Mouse (Mus musculus): ENCODE measurements at regions not wholly inside any gene's neighbourhood (a gene's known extent, or its start where the extent isn't known, plus 50 kb on each side); places are given as distances from the start of the nearest gene placed in this dataset.

DNA sequence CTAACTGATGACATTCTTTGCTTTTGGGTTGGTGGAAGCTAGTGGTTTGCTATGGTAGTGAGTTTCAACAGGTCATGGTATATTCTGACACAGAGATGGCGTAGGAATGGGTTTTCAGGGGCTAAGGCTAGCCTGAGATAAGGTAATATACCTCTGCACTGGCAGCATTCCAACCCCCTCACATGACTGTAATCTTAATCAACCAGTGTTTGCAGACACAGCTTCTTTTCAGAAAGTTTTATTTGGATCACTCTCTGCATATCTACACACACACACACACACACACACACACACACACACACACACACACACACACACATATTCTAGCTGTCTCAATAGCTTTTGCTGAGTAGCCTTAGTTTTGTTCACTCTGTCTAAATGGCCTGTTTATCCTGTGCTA, 119.4 kb downstream of the Fam173b start:
- no peak overlapping the region for H3K27ac ChIP-seq (ENCODE audit: low read length)
- no peak for DNase-seq (ENCODE audit: low spot score)
- no peaks in the 10 kb centered on the region for H3K9me3 ChIP-seq (ENCODE audit: low read length)
- no peaks in the 10 kb centered on the region for H3K4me1 ChIP-seq (ENCODE audit: insufficient read depth, low read depth, low read length)
- 47% methylated on average over 1 of the region's 1 CpGs for WGBS
- no peaks in the 10 kb centered on the region for H3K36me3 ChIP-seq (ENCODE audit: insufficient read depth, low read length)
- no peak overlapping the region for H3K9ac ChIP-seq (replicated peaks; ENCODE audit: low read depth)
- no peak overlapping the region for H3K4me3 ChIP-seq (ENCODE audit: low read depth, low read length)
- H3K4me2 ChIP-seq (replicated peaks; ENCODE audit: low read depth, low read length): no peak overlapping the region
- no peak for TF ChIP-seq EP300 (IDR thresholded peaks at IDR 0.05)
- TF ChIP-seq CTCF (IDR thresholded peaks at IDR 0.05): no peak
- no peaks in the 10 kb centered on the region for H3K27me3 ChIP-seq (replicated peaks; ENCODE audit: insufficient read depth, low read length)
- ATAC-seq: no peak

DNA sequence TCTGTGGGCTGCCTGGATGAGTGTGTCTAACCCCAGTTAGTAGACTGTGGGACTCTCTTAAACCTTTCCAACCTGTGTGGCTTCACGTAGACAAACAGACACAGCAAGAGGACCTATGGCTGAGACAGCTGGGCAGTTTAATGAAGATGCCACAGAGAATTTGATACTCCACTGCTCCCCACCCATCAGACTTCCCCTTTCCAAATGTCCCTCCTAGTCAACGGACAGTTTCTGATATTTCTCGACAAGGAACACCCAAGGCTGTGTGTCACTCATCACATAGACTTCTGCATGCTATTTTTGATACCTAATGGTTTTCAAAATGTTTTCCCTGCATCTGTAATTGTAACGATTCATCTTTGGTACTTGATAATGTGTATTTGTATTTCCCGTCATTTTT, 120.8 kb downstream of the Fam173b start:
- WGBS: 85% methylated on average over 5 of the region's 5 CpGs
- ATAC-seq: no peak
- Histone ChIP-seq H3K27me3 (replicated peaks; ENCODE audit: insufficient read depth, low read length) (no peaks in the 10 kb centered on the region), H3K9ac (replicated peaks; ENCODE audit: low read depth) (no peak overlapping the region), H3K4me1 (ENCODE audit: insufficient read depth, low read depth, low read length) (no peaks in the 10 kb centered on the region), H3K27ac (ENCODE audit: low read length) (no peak overlapping the region), H3K36me3 (ENCODE audit: insufficient read depth, low read length) (no peaks in the 10 kb centered on the region), H3K9me3 (ENCODE audit: low read length) (no peaks in the 10 kb centered on the region), H3K4me3 (ENCODE audit: low read depth, low read length) (no peak overlapping the region), H3K4me2 (replicated peaks; ENCODE audit: low read depth, low read length) (no peak overlapping the region)
- DNase-seq (ENCODE audit: low spot score): no peak
- no peak for TF ChIP-seq EP300 (IDR thresholded peaks at IDR 0.05)
- no peak for TF ChIP-seq CTCF (IDR thresholded peaks at IDR 0.05)

DNA sequence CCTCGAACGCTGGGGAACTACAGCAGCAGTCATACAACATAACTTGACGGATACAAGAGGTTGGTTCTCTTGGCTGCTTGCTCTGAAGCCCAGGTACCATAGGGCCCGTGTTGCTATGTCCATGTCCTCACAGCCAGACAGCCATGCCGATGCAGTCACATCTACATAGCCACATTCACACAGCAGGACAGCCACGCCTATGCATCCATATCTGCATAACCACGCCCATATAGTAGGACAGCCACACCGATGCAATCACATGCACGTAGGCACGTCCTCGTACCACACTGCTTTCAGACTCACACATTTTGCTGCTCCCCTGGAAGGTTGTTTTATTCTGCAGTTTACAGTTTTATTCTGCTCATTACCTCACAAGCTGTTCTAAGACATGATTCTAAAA, 122.6 kb downstream of the Fam173b start:
- no peaks in the 10 kb centered on the region for H3K27me3 ChIP-seq (replicated peaks; ENCODE audit: insufficient read depth, low read length)
- no peaks in the 10 kb centered on the region for H3K9me3 ChIP-seq (ENCODE audit: low read length)
- no peaks in the 10 kb centered on the region for H3K4me1 ChIP-seq (ENCODE audit: insufficient read depth, low read depth, low read length)
- no peaks in the 10 kb centered on the region for H3K36me3 ChIP-seq (ENCODE audit: insufficient read depth, low read length)
- H3K27ac ChIP-seq (ENCODE audit: low read length): no peak overlapping the region
- no peak for ATAC-seq
- no peak overlapping the region for H3K9ac ChIP-seq (replicated peaks; ENCODE audit: low read depth)
- H3K4me3 ChIP-seq (ENCODE audit: low read depth, low read length): no peak overlapping the region
- DNase-seq (ENCODE audit: low spot score): peak; percentile 21
- WGBS: 50% methylated on average over 11 of the region's 11 CpGs
- no peak overlapping the region for H3K4me2 ChIP-seq (replicated peaks; ENCODE audit: low read depth, low read length)
- no peak for TF ChIP-seq EP300 (IDR thresholded peaks at IDR 0.05)
- TF ChIP-seq CTCF (IDR thresholded peaks at IDR 0.05): no peak

DNA sequence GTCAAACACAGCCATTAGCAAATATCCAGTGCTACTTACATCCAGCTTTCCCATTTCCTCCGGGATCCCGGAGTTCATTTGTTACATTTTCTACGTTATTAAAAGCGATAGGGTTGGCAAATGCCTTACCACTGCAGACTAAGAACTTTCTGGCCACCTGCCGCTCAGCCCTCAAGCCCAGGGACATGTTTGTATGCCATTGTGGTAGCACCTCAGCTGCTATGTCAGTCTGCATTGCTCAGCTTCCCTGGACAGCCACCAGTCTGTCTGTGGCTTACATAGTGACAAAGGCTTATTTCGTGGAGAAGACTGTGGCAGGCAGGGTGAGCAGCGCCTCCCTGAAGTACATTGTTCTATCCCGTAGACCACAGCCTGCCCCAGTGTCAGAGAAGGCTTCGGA, 127.5 kb downstream of the Fam173b start:
- H3K9ac ChIP-seq (replicated peaks; ENCODE audit: low read depth): no peak overlapping the region
- TF ChIP-seq EP300 (IDR thresholded peaks at IDR 0.05): no peak
- TF ChIP-seq CTCF (IDR thresholded peaks at IDR 0.05): no peak
- H3K4me1 ChIP-seq (ENCODE audit: insufficient read depth, low read depth, low read length): no peaks in the 10 kb centered on the region
- no peaks in the 10 kb centered on the region for H3K36me3 ChIP-seq (ENCODE audit: insufficient read depth, low read length)
- no peak overlapping the region for H3K27ac ChIP-seq (ENCODE audit: low read length)
- no peak overlapping the region for H3K4me2 ChIP-seq (replicated peaks; ENCODE audit: low read depth, low read length)
- DNase-seq (ENCODE audit: low spot score) (no peak), ATAC-seq (no peak)
- H3K27me3 ChIP-seq (replicated peaks; ENCODE audit: insufficient read depth, low read length): no peaks in the 10 kb centered on the region
- no peaks in the 10 kb centered on the region for H3K9me3 ChIP-seq (ENCODE audit: low read length)
- WGBS: 81% methylated on average over 9 of the region's 9 CpGs
- no peak overlapping the region for H3K4me3 ChIP-seq (ENCODE audit: low read depth, low read length)

DNA sequence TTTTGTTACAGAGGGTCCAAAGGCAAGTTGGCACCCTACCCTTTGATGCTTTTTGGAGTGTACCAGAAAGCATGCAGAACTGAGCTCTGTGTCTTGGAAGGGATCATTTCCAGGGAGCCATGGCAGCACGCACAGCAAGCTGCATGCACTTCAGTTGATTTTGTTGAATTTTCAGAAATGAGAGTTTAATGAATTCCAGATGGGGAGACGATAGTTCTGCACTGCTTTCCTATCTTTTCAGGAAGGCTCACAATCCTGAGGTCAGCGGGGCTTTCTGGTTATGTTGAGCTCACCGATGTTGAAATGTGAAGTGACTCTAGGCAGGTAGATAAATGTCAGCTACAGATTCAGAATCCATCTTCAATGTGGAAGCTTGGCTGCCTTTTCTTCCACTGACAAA, 140.0 kb downstream of the Fam173b start:
- no peaks in the 10 kb centered on the region for H3K36me3 ChIP-seq (ENCODE audit: insufficient read depth, low read length)
- no peaks in the 10 kb centered on the region for H3K27me3 ChIP-seq (replicated peaks; ENCODE audit: insufficient read depth, low read length)
- 47% methylated on average over 4 of the region's 4 CpGs for WGBS
- no peaks in the 10 kb centered on the region for H3K9me3 ChIP-seq (ENCODE audit: low read length)
- no peak overlapping the region for H3K27ac ChIP-seq (ENCODE audit: low read length)
- no peaks in the 10 kb centered on the region for H3K4me1 ChIP-seq (ENCODE audit: insufficient read depth, low read depth, low read length)
- no peak for DNase-seq (ENCODE audit: low spot score)
- TF ChIP-seq CTCF (IDR thresholded peaks at IDR 0.05) (no peak), EP300 (IDR thresholded peaks at IDR 0.05) (no peak)
- no peak overlapping the region for H3K9ac ChIP-seq (replicated peaks; ENCODE audit: low read depth)
- ATAC-seq: no peak
- no peak overlapping the region for H3K4me2 ChIP-seq (replicated peaks; ENCODE audit: low read depth, low read length)
- no peak overlapping the region for H3K4me3 ChIP-seq (ENCODE audit: low read depth, low read length)

DNA sequence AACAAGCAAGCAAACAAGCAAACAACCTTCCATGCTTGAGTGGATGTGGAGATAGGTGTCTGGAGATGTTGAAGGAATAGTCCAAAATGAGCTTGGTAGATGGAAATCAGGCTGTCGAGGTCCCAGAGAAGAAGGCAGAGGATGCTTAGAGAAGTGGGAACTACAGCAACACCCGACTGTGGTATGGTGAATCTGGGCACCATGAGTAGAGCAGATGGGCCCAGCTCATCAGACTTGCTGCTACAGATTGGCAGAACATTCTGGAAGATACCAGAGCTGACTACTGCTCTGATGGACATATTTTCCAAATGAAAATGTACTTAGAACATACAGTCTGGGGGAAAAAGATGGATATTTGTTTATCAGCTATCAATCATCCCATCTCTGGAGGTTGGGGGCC, 142.9 kb downstream of the Fam173b start:
- no peak for TF ChIP-seq CTCF (IDR thresholded peaks at IDR 0.05)
- no peak for TF ChIP-seq EP300 (IDR thresholded peaks at IDR 0.05)
- H3K27ac ChIP-seq (ENCODE audit: low read length): no peak overlapping the region
- H3K36me3 ChIP-seq (ENCODE audit: insufficient read depth, low read length): no peaks in the 10 kb centered on the region
- no peak overlapping the region for H3K9ac ChIP-seq (replicated peaks; ENCODE audit: low read depth)
- H3K9me3 ChIP-seq (ENCODE audit: low read length): no peaks in the 10 kb centered on the region
- no peak overlapping the region for H3K4me2 ChIP-seq (replicated peaks; ENCODE audit: low read depth, low read length)
- 82% methylated on average over 2 of the region's 2 CpGs for WGBS
- DNase-seq (ENCODE audit: low spot score) (no peak), ATAC-seq (no peak)
- no peaks in the 10 kb centered on the region for H3K4me1 ChIP-seq (ENCODE audit: insufficient read depth, low read depth, low read length)
- H3K27me3 ChIP-seq (replicated peaks; ENCODE audit: insufficient read depth, low read length): no peaks in the 10 kb centered on the region
- no peak overlapping the region for H3K4me3 ChIP-seq (ENCODE audit: low read depth, low read length)

DNA sequence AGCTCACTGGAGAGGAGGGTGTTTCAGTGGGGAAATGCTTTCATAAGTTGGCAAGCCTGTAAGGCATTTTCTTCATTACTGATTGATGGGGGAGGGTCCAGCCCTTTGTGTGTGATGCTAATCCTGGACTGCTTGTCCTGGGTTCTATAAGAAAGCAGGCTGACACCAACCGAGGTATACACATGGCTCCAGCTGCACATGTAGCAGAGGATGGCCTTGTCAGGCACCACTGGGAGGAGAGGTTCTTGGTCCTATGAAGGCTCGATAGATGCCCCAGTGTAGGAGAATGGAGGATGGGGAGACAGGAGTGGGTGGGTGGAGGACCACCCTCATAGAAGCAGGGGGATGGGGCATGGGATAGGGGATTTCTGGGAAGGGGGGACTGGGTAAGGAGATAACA, 151.0 kb downstream of the Fam173b start:
- Histone ChIP-seq H3K27ac (ENCODE audit: low read length) (no peak overlapping the region), H3K4me3 (ENCODE audit: low read depth, low read length) (no peak overlapping the region), H3K27me3 (replicated peaks; ENCODE audit: insufficient read depth, low read length) (no peaks in the 10 kb centered on the region), H3K9ac (replicated peaks; ENCODE audit: low read depth) (no peak overlapping the region), H3K36me3 (ENCODE audit: insufficient read depth, low read length) (no peaks in the 10 kb centered on the region), H3K4me2 (replicated peaks; ENCODE audit: low read depth, low read length) (no peak overlapping the region), H3K9me3 (ENCODE audit: low read length) (no peaks in the 10 kb centered on the region), H3K4me1 (ENCODE audit: insufficient read depth, low read depth, low read length) (no peaks in the 10 kb centered on the region)
- ATAC-seq (no peak), DNase-seq (ENCODE audit: low spot score) (no peak)
- WGBS: 58% methylated on average over 2 of the region's 2 CpGs
- TF ChIP-seq EP300 (IDR thresholded peaks at IDR 0.05) (no peak), CTCF (IDR thresholded peaks at IDR 0.05) (no peak)

Data from lung, postnatal 0 days (tissue).